Mouse (Mus musculus) heart, postnatal 4 days (tissue): Measurements from ENCODE around the gene Hebp1. TPM values are rescaled to one million over a fixed set of nuclear protein-coding genes. Genes with fewer than 3 reads are reported as not detected.

Experiments
- DNase-seq: peaks from one replicate; pipeline ENCODE4 v3.0.0; 2021
- total RNA-seq, 2 experiments: library from RNA; stranded (reverse); gene quantifications; 2 replicates each; pipeline ENCODE4 v1.2.3; 2021

The Hebp1 gene
- total RNA-seq, 2 experiments from 2014 or later = 45.0 to 59.6 TPM

GRCm38 (mm10) chr6:135112411-135113113, 85.3 kb downstream of the Hebp1 start:
- DNase-seq = no peak

- DNase-seq = no peak
Observed at GRCm38 (mm10) chr6:135107014-135107413, 90.8 kb downstream of the Hebp1 start.

DNA sequence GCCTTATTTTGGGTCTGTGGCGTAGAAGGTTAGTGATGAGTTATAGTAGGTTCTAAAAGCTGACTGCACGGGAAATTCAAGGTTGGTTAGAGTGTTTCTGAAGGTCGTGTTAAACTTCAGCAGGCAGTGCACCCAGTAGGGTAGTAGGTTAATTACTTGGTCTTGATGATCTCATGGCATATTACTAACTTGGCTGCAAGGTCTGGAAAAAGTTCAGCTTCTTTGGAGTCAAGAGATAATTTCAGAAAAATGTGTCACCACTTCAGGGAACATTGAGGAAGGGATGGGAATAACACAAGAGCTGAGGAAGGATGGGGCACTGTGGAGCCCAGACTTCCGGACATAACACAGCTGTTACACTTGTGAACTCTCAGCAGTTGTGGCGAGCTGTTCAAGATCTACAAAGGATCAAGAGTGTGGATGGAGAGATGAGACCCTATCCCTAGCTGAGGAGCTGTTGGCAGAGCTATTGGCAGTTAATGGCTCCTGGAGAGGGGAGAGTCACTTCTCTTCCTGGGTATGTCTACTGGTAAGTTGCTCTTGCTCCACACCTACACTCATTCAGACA, 95.0 kb downstream of the Hebp1 start:
- no peak for DNase-seq

DNA sequence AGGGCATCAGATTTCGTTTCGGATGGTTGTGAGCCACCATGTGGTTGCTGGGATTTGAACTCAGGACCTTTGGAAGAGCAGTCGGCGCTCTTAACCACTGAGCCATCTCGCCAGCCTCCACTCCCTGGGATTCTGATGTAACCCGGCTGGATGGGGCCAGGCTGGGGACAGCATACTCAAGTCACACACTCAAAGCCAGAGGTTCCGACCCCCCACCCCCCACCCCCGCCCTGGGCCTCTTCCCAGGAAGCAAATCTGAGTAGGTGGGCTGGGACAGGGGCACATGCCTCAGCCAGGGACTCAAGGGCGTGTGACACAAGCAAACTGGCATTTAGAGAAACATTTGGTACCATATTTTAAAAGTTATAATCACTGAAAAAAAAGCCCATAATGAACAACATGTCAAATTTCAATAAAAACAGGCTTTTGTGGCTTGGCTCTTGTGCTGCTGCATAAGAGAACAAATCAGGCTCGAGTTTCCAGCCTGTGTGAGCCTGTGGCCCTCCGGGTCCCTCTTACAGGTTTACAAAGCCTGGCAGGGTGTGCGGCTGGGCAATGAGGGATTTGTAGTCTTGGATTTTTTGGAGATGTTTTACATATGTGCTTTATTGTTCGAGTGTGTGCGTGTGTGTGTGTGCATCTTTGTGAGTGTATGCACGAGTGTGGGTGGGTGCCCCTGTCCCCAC, 96.9 kb downstream of the Hebp1 start:
- DNase-seq = no peak

DNA sequence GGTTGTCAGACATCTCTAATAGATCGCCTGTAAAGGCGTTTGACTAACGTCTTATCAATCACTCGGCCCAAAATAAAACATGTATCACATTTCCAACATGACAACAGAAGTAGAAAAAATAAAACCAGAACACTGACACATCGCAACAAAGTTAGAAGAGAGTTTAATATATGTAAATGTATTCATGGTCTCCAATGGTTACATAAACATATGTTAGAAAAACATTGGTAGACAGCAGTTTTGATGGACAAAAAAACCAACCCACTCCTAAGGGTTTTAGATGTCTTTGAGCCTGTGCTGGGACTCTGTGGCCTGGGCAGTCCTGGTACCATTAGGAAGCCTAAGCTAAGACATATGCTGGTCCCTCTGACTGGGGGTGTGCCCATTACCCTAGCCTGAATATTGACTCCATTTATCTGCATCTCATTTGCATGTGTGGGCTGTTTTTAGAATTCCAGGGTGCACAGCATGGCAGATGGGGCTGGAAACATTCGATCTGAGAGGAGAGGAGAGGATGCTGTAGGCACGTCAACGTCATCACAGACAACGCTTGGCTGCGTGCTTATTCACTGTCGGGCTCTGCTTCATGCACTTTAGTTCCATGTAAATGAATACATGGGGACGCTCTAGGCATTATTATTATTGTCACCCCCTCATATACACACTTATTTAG, 104.9 kb downstream of the Hebp1 start:
- DNase-seq = no peak

- DNase-seq = no peak
Observed at GRCm38 (mm10) chr6:135090661-135091060, 107.2 kb downstream of the Hebp1 start.

DNA sequence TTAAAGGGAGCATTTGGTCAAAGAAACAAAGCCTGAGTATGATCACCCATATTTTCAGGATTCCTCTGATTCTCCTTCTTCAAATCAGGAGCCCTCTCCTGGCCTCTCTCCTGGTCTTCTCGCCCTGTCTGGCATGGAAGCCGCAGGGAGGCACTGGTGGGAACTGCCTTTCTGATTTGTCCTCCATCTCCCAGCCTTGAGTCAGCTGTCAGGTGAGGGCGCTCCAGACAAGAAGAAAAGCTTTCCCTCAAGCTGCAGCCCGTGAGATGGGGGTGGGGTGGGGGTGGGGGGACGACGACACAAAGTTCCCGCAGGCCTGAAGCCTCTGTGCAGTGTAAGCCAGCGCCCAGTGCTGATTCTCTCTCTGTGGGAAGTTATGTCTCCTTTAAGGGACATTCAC, 108.0 kb downstream of the Hebp1 start:
- DNase-seq = peak; percentile 33

- peak; percentile 90 for DNase-seq
Observed at GRCm38 (mm10) chr6:135087721-135088451, 109.9 kb downstream of the Hebp1 start.

Other genes with a start within 250 kb of the Hebp1 start
- 10 to 100 TPM; 29.5 to 36.8 TPM for gene Apold1, start 216.3 kb downstream of the Hebp1 start, total RNA-seq
- 10 to 100 TPM; 42.2 to 44.1 TPM for gene Ddx47, start 186.4 kb downstream of the Hebp1 start, total RNA-seq
- 1 to 10 TPM; 3.7 to 4.0 TPM for gene Gprc5a, start 132.4 kb downstream of the Hebp1 start, total RNA-seq
- under 1 TPM in 1 of 2 experiments, not detected in 1; 0.26 TPM for gene Gprc5d, start 79.7 kb downstream of the Hebp1 start, total RNA-seq
- gene Fam234b, start within 50 bp of the Hebp1 start, total RNA-seq = 1 to 10 TPM; 7.2 to 8.0 TPM
- under 1 TPM; 0.81 to 0.88 TPM for gene Gsg1, start 56.3 kb upstream of the Hebp1 start, total RNA-seq
- gene Pbp2, start 112.4 kb upstream of the Hebp1 start, total RNA-seq = not detected
- 100 to 1,000 TPM; 233 to 234 TPM for gene Emp1, start 164.5 kb upstream of the Hebp1 start, total RNA-seq